Mouse (Mus musculus): ENCODE measurements around the gene Fbrsl1. TPM values are rescaled to one million over a fixed set of nuclear protein-coding genes. Genes with fewer than 3 reads are reported as not detected.
A peak's percentile ranks its signal among the peaks of the same experiment; 100 is the strongest.

The Fbrsl1 gene
- total RNA-seq, 2 experiments from 2014 or later: 80.9 to 90.8 TPM

GRCm38 (mm10) chr5:110415806-110416700 lies 32.2 kb downstream of the Fbrsl1 start:
- DNase-seq (ENCODE audit: low spot score in 2 of 2): no peak

GRCm38 (mm10) chr5:110415022-110415421 lies 33.3 kb downstream of the Fbrsl1 start:
- DNase-seq (ENCODE audit: low spot score in 2 of 2): no peak

DNA sequence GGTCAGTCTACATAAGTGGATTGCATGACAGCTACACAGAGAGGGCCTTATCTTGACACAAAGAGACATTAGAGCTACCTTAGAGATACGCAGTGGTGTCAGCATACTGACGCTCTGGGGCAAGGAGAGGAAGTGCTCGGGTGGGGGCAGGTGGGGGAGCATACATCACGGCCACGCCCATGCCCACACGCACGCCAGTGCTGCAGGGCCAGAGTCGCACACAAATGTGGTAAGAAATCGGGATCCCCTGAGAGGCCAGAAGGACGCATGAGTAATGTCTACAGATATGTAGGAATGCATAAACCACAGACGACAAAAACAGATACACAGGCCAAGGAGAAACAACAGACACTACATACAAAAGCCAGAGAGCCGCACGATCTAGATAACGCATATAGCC lies 35.3 kb downstream of the Fbrsl1 start:
- no peak for DNase-seq (ENCODE audit: low spot score in 2 of 2)

DNA sequence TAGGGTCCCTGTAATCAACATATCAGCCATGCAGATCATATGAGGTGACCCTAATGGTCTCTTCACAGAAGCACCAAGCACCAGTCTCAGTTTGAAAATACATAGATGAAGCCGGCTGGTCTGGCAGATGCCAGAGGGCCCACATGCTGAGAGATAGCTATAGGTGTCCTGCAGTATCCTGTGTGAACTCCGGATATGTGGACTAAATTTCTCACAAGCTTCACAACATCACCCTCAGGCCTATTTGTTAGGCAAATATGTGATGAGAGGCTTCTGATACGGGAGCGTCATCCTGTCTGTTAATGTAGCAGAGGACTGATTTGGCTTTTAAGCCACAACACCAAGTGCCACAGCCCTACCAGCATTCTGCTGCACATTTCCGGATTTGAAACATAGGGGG lies 37.9 kb downstream of the Fbrsl1 start:
- no peak for DNase-seq (ENCODE audit: low spot score in 2 of 2)

GRCm38 (mm10) chr5:110408967-110409366 lies 39.3 kb downstream of the Fbrsl1 start:
- DNase-seq (ENCODE audit: low spot score in 2 of 2): no peak

- no peak for DNase-seq (ENCODE audit: low spot score in 2 of 2)
Observed at GRCm38 (mm10) chr5:110406065-110406714, 42.1 kb downstream of the Fbrsl1 start.

DNA sequence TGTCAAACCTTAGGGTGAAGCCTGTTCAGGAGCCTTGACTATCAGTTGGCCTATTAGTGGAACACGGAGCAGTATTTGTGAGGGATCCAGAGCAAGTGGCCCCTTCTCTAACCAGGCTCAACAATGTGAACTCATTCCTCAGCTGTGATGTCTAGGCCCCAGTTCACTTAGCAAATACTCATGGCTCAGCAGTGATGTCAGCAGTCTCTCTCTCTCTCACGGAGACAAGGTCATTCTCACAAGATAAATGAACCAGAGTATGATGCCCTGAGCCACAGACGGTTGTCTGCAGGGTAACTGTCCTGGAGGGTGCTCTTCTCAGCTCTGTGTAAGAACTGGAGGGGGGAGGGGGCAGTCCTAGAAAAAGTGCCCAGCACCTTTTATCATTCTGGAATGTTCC lies 44.4 kb downstream of the Fbrsl1 start:
- no peak for DNase-seq (ENCODE audit: low spot score in 2 of 2)

DNA sequence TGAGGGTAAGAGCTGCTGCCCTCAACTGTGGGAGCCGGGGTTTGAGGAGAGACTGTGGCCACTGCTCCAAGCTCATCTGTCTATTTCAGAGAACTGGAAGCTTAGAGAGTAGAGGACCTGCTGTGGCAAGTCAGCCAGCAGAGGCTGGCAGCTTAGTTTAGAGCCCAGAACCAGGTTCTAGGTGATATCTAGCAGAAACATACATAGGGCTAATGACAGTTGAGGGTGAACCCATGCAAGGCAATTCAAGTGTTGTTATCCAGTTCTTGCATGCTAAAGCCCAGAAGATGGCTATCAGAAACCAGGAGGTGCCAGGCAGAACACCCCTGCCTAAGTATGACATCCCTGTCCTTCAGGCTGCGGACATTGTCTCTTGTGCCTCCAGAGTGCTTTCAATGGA lies 45.7 kb downstream of the Fbrsl1 start:
- no peak for DNase-seq (ENCODE audit: low spot score in 2 of 2)

- no peak for DNase-seq (ENCODE audit: low spot score in 2 of 2)
Observed at GRCm38 (mm10) chr5:110401101-110401500, 47.2 kb downstream of the Fbrsl1 start.

GRCm38 (mm10) chr5:110395006-110395661 lies 53.2 kb downstream of the Fbrsl1 start:
- no peak for DNase-seq (ENCODE audit: low spot score in 2 of 2)

DNA sequence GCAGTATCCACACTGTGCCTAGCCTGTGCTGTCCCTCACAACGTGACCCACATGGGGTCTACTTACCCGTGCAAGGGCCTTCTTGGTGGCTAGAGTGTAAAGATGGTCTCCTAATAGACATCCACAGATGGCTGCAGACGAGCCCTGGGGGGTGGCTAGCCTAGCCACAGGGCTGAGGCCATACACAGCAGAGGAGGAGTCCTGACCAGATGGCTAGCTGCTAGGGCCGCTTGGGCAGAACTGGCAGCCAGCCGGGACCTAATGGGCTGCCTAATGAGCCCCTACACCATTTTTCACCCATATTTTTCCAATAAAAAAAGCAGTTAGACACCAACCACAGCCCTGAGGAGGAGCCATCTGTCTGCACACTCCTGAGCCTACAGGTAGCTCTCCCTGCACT lies 55.6 kb downstream of the Fbrsl1 start:
- DNase-seq (ENCODE audit: low spot score in 2 of 2): no peak

GRCm38 (mm10) chr5:110390631-110391030 lies 57.7 kb downstream of the Fbrsl1 start:
- DNase-seq (ENCODE audit: low spot score in 2 of 2): no peak

DNA sequence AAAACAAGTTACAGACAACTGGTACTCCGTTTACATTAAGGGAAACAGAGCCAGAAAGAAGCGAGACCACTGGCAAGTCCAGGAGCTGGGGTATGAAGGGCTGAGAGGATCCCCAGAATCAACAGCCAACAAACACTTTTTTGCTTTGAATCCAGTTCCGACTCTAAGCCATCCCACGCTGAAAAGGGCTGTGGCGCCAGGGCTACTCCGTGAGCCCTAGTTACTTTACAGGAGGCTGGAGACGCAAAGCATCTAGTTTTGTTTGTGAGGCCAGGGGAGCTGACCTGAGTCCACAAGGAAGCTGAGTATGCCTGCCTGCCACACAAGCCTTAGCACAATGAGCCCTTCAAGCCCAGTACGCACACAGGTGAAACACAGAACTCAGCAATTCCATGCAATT lies 61.0 kb downstream of the Fbrsl1 start:
- DNase-seq (ENCODE audit: low spot score in 2 of 2): no peak

DNA sequence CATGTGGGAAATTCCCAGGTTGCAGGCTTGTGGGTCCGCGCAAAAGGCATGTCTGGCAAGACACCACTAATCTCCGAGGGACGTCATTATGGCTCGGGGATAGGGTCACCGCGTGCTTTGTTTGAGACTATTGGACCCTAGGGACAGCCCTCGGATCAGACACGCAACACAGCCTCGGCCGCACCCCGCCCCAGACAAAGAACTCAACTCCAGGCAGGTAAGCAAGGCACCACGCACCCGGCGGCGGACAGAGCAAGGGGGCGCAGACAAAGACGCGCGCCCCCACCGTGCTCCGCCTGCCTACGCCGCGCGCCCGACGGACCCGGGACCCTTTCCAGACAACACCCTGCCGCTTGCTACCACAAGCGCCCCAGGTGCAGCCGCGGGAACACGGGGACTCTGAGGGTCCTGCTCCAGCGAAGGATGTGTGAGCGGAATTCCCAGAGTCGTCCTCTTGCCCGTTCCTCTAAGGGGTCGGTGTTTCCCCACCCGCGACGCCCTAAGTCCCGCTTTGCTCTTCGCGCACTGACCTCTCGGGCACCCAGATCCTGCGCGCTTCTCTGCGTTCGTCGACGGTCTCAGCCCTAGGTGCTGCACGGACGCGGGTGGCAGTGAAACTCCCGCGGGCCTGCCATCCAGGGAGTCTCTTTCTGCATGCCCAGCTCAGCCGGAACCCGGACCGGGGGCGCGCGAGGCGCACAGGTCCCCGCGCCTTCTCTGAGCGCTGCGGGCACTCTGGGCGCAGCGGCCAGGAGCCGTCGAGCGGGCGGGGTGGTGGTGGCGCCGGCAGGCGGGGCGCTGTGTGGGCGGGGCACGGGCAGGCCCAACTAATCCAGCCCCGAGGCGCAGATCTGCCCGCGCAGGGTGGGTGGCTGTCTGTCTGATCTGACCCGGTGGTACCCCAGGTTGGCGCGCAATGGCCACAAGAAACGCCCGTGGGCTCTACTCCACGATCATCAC lies 61.7 kb downstream of the Fbrsl1 start:
- peak; percentile 65 to 77 for DNase-seq (ENCODE audit: low spot score in 2 of 2)

DNA sequence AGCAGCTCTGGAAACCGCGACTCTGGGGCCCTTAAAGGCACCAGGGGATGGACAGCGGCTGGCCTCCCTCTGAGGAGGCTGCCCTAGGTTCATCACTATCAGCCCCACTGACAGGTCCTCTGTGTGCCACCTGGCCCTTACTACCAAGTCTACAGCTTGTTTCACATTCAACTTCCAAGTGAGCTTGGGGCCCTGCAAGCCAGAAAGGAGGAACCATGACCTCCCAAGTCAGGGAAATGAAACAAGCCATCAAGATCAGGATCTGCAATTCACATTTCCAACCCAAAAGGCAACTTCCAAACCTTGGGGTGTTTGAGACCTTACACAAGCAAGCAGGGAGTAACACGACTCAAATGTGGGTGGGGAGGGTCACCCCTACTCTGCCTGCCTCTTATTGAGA lies 63.0 kb downstream of the Fbrsl1 start:
- DNase-seq (ENCODE audit: low spot score in 2 of 2): no peak

DNA sequence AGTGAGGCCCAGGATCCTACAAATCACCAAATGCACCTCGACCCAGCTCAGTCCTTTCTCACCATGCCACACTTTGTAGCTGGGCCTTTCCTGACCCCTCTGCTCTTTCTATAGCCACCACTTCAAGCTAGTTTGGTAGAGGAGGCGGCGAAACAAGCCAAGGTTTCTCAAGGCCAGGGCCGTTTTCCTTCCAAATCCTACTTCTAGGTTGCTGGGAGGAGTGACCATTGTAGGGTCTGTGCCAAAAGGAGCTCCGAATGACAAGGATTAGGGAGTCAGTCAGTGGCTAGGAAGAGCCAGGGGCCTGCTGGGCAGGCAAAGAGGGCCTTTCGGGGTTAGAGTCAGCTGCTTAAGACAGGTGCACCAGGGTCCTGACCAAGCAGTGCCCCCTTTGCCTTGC lies 63.8 kb downstream of the Fbrsl1 start:
- DNase-seq (ENCODE audit: low spot score in 2 of 2): no peak

GRCm38 (mm10) chr5:110379823-110380222 lies 68.5 kb downstream of the Fbrsl1 start:
- DNase-seq (ENCODE audit: low spot score in 2 of 2): no peak

DNA sequence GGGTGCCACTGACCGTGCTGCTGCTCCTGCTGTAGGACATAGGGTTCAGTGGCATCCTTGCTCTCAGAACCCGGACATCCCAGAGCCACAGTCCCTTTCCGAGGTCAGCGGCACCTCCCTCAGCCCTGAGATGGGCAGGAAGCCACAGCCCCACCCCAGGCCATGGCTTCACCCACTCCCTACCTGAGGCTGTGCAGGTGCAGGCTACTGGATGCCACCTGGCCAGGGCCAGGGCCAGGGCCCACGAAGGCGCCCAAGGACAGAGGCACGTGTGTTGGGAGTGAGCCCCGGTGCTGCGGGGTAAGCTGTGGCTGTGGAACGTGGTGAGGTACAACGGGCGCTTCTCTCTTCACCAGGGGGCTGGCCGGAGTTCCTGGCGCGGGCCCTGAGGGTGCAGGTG lies 69.2 kb downstream of the Fbrsl1 start:
- DNase-seq (ENCODE audit: low spot score in 2 of 2): no peak

GRCm38 (mm10) chr5:110378181-110378583 lies 70.1 kb downstream of the Fbrsl1 start:
- no peak for DNase-seq (ENCODE audit: low spot score in 2 of 2)

DNA sequence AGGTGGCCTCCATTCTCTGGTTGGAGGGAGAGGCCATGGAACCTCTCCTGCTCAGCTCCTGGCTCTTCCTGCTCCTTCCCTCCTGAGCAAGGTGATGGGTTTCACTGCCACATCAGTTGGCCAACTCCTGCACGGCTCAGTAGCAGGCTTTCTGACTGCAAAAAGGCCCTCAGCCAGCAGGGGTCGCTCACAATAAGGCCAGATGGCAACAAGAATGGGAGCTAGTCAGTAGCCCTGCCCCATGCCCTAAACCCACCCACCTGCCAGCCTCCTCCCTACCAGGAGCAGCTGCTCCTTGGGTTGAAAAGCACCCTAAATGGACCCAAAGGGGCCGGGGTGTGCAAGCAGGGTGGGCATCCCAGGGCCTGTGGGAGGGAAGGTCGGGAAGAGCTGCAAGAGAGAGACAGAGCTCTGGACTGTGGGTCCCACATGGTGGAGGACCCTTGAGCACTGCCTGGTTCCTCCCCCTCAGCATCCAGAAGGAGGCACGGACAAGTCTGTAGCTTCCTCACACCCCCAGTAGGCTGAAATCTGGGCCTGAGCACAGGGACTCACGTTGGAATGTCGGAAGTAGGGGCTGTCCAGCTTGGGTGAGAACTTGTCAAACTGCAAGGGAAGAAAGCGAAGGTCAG lies 71.4 kb downstream of the Fbrsl1 start:
- peak; percentile 78 to 86 for DNase-seq (ENCODE audit: low spot score in 2 of 2)

Data from layer of hippocampus, postnatal 14 days (tissue).